Mouse (Mus musculus) bone marrow, adult 2 months (tissue): ENCODE measurements around the gene Edem2.

Experiments
- CTCF ChIP-seq: fragments of 200-500 bp; IDR thresholded peaks from 2 replicates; pipeline ENCODE4 v1.5.1; 2011; ENCODE audit warnings: low read length, control low read depth; ENCODE audit not compliant: control insufficient read depth, insufficient read depth
- POLR2A ChIP-seq: fragments of 200-500 bp; IDR thresholded peaks from 2 replicates; pipeline ENCODE4 v1.6.1; 2011; ENCODE audit warnings: low read depth, mild to moderate bottlenecking, control low read depth, low read length, borderline replicate concordance; ENCODE audit not compliant: control insufficient read depth

DNA sequence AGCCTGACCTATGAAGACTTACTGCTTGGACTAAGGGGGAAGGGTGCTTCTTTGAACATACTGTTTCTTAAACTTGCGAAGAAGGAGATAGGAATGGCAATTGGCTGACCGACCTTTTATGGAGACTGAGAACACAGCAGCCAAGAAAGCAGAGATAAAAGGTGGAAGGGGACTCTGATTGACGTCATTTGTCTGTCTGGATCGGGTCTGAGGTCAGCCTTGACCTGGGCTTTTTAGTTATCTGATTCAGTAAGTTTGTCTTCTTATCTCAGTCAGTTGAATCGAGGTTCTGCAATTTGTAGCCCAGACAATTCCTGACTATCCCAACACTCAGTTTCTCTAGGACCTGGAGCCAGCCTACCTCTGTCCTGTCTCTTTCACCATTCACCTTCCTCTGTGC, 5.2 kb downstream of the Edem2 start:
- TF ChIP-seq POLR2A (no peak), CTCF (no peak)
